Mouse (Mus musculus): Measurements from ENCODE around the gene Gm13698.
"Not testable (repeated sequence)": the region's sequence is repeated elsewhere in the genome, so short reads cannot be mapped to it uniquely, and the experiment has no call there.

Gm13698 gene

GRCm38 (mm10) chr2:83955393-83955792, at the start of gene Gm13698:
TSS of gene Gm13698 (plus strand) at chr2:83955693.
- DNase-seq = not testable (repeated sequence)

- DNase-seq = no peak
Measured at GRCm38 (mm10) chr2:83929478-83930088, 25.9 kb upstream of the Gm13698 start.

- peak; percentile 52 to 69 for DNase-seq
Measured at GRCm38 (mm10) chr2:83940931-83941361, 14.5 kb upstream of the Gm13698 start, which contains the start of gene Zswim2. TSS of gene Zswim2 (minus strand) at chr2:83941228.

GRCm38 (mm10) chr2:83941378-83941777, 14.1 kb upstream of the Gm13698 start:
- DNase-seq = no peak

GRCm38 (mm10) chr2:83941792-83942191, 13.7 kb upstream of the Gm13698 start:
- no peak for DNase-seq

- DNase-seq = not testable (repeated sequence)
Measured at GRCm38 (mm10) chr2:83961203-83961602, 5.7 kb downstream of the Gm13698 start, which contains the start of gene Gm13693. TSS of gene Gm13693 (plus strand) at chr2:83961503.

- not testable (repeated sequence) for DNase-seq
Measured at GRCm38 (mm10) chr2:83967013-83967412, 11.5 kb downstream of the Gm13698 start, which contains the start of gene Gm13695. TSS of gene Gm13695 (plus strand) at chr2:83967313.

GRCm38 (mm10) chr2:83972823-83973222, 17.3 kb downstream of the Gm13698 start, which contains the start of gene Gm13696:
TSS of gene Gm13696 (plus strand) at chr2:83973123.
- DNase-seq = not testable (repeated sequence)

- not testable (repeated sequence) for DNase-seq
Measured at GRCm38 (mm10) chr2:83978633-83979032, 23.1 kb downstream of the Gm13698 start, which contains the start of gene Gm13694. TSS of gene Gm13694 (plus strand) at chr2:83978933.

- DNase-seq = not testable (repeated sequence)
Measured at GRCm38 (mm10) chr2:83984443-83984842, 28.9 kb downstream of the Gm13698 start, which contains the start of gene Gm13697. TSS of gene Gm13697 (plus strand) at chr2:83984743.

GRCm38 (mm10) chr2:83990253-83990652, 34.8 kb downstream of the Gm13698 start, which contains the start of gene Gm13691:
TSS of gene Gm13691 (plus strand) at chr2:83990553.
- not testable (repeated sequence) for DNase-seq

GRCm38 (mm10) chr2:83993639-83994255, 38.3 kb downstream of the Gm13698 start:
- peak in 1 of 2 experiments; percentile 38 for DNase-seq

- DNase-seq = not testable (repeated sequence)
Measured at GRCm38 (mm10) chr2:83994526-83994925, 39.0 kb downstream of the Gm13698 start.
